Mouse (Mus musculus) right cerebral cortex, adult 18-20 months (tissue): ENCODE data around the gene Dlgap4.

ENCODE experiments used
- DNase-seq: peaks from one replicate; pipeline ENCODE4 v3.0.0; 2022; ENCODE audit warnings: mixed read lengths

The Dlgap4 gene

DNA sequence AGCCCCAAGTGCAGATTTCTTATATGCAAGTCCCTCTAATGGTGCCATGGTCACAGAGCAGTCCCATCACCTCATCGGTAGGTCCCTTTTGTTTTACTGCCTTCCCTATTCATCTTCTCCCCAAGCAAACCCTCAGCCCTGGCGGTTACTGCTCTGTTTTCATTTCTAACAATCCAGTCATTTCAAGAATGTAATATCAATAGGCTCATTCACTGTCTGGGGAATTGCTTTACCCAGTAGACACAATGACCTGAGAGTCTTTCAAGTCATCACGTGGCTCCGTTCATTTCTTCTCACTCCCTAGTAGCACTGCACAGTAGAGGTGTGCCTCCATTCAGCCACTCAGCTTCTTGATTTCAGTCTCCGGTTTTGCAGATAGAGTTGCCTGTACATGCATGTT lies 130.9 kb downstream of the Dlgap4 start:
- DNase-seq = no peak

DNA sequence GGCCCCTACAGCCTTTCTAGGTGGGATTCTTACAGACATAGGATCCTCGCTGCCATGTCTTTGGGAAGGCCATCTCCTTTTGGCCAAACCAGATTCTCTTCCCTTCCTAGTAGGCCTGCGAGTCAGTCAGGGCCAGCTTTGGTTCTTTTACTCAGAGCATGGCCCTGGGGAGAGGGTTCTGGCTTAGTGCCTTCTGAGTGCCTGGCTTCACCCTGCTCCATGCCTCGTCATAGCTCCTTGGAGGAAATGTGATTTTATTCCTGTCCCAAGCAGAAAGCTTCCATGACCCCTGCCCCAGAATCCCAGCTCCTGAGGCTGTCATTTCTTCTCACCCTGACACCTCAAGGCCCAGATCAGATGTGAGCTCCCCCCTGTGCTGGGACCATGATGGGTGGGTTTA lies 133.8 kb downstream of the Dlgap4 start:
- DNase-seq = no peak

DNA sequence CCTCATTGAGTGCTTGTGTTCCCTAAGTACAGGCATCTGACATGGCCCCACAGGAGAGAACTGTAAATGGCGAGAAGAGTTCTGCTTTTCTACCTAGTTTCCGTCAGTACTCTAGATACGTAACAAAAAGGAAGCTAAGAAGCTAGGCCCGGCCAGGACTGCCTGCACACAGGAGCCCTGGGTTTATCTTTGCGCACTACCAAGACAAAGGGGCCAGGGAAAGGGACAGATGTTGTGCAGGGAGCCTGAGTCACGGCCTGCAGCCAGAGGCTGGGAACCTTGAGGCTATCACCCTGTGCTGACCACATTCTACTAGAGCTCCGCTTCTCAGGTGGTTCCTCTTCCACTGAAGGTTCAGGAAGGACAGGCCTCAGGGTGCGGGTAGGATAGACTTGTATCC lies 136.2 kb downstream of the Dlgap4 start:
- DNase-seq = no peak

DNA sequence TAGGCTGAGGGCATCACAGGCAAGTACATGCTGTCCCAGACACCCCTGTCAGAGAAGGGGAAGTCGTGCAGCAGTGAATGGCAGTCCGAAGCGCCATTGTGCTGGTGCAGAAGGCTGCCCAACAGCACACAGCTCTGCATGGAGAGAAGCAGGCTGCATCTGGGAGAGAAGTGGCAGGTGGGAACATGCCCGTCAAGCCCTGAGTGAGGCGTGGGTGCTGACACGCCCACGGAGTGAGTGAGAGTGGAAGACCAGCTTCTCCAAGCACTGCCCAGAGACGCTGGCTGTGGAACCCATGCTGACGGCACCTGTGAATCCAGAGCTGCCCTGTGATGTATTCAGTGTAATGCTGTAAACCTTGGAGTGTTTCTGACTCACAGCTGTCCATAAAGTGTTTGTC lies 143.4 kb downstream of the Dlgap4 start:
- DNase-seq = peak; percentile 77

DNA sequence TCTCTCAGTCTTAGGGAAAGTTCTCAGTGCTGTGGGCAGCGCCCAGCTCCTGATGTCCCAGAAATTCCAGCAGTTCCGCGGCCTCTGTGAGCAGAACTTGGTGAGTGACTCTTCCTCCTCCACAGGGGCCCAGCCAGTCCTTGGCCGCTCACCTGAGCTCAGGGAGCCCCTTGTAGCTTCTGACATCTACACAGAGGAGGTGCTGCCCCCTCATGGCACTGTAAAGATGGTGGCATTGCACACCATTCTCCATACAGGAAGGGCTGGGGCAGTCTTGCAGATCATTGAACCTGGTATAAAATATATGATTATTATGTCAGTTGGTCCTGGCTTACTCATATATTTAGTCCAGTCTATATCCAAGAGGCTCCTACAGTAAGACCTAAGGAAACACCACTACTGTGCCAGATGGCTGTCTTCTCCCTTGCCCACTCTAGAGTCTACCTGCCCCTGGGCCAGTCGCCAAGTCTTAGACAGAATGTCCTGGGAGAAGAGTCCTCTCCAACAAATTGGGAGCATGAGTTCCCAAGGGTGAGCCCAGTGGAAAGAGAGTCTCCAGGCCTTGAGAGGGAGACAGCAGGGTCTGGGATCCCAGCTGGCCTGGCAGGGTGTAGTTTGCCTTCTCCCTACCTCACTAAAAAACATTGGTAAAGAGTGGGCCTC lies 147.5 kb downstream of the Dlgap4 start:
- DNase-seq = no peak

DNA sequence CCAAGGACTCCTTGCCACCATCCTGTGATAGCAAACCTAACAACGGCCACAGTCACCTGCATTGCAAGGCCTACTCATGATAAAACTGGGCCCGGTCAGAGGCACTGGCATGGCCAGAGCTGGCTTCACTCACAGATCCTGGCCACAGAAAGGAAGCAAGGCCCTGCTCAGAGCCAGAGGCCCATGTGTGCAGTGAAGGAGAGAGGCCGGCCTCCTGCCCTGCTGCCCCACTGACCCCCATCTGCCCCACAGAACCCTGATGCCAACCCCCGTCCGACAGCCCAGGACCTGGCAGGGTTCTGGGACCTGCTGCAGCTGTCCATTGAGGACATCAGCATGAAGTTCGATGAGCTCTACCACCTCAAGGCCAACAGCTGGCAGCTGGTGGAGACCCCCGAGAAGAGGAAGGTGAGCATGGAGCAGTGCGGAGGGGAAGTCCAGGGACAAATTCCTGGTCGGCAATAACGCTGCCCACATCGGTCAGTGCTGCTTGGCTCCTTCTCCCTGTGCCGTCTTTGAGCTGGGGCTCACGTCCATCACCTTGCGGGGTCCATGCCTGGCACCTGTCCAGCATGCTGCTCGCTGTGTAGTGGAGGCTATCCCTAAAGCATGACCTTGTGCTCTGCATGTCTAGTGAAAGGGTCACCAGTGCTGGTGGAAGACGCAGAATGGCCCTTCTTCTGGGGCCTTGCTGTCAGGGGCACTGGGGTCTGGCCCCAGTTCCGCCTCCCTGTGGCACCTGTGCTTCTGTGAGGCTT lies 148.2 kb downstream of the Dlgap4 start:
- DNase-seq = no peak

DNA sequence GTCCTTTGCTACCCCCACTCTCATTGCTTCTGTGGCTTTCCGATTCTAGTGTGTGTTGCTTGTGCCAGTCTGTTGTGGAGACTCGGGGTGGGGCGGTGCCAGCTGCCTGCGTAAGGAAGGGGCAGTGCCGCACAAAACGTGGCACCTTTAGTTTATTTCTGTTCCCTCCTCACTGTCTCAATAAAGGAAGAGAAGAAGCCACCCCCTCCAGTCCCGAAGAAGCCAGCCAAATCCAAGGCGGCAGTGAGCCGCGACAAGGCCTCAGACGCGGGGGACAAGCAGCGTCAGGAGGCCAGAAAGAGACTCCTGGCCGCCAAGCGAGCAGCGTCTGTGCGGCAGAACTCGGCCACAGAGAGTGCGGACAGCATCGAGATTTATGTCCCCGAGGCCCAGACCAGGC lies 149.0 kb downstream of the Dlgap4 start:
- DNase-seq = peak; percentile 70

DNA sequence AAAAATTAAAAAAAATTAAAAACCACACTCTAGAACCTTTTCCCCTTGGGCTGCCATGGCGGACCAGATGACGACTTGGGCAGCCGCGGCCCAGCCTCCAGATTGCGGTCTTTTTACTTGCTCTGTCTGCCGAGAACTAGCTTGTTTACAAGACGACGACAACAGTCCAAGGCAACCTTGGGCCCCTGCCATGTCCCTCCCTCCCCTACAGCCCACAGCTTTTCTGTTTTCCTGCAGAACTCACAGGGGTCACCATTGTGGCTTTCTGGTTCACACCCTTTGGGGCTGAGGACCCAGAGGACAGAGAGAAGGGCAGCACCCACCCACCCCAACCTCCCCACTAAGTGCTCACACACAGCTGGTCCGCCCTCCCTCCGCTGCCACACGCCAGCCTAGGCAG lies 149.6 kb downstream of the Dlgap4 start:
- DNase-seq = no peak

DNA sequence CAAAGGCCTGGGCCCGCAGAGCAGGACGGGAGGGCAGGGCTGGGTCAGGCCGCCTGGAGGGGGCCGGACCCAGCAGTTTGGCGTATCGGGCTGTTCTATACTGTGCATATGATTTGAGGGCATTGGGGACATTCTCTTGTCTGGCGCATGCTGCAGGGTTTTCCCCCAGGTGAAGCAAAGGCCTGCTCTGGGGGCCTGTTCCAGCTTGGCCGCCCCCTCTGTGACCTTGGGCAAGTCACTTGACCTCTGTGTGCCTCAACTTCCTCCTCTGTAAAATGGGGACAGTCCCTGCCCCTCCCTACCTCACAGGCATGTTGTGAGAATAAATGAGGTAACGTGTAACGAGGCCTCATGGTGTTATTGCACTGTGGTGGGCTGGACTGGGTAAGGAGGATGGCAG lies 150.5 kb downstream of the Dlgap4 start:
- DNase-seq = no peak

DNA sequence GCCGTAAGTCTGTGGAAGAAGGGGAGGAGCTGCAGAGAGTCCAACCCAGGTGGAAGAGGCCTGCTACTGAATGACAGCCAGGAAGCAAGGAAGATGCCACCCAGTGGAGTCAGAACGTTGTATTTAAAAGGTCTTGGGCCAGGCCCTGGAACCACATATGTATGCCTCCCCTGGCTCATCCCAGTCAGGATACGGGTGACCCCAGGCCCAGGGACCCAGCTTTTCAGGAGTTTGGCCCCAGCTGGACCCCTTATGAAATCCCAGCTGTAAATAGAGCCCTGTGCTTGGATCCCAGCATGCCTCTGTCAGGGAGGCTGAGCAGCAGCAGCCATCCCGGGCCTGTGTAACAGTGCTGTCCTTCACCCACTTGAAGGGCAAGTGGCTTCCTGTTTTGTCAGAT lies 151.2 kb downstream of the Dlgap4 start:
- no peak for DNase-seq

DNA sequence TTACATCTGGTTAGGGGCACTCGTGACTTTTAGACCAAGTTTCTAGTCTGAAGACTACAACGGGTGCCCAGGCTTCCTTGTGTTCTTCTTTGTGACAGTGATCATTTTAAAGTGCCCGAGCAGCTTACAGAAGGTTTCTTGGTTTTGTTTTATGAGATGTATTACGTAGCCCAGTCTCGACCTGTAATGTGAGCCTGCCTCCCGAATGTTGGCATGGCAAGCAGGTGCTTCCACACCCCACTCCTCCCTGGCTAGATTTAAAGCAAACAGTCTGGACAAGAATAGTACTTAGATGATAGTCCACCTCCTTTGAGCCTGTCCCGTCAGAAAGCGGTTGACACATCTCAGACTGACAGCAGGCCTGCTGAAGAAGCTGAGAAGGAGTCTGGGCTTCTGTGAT lies 152.1 kb downstream of the Dlgap4 start:
- DNase-seq = no peak

DNA sequence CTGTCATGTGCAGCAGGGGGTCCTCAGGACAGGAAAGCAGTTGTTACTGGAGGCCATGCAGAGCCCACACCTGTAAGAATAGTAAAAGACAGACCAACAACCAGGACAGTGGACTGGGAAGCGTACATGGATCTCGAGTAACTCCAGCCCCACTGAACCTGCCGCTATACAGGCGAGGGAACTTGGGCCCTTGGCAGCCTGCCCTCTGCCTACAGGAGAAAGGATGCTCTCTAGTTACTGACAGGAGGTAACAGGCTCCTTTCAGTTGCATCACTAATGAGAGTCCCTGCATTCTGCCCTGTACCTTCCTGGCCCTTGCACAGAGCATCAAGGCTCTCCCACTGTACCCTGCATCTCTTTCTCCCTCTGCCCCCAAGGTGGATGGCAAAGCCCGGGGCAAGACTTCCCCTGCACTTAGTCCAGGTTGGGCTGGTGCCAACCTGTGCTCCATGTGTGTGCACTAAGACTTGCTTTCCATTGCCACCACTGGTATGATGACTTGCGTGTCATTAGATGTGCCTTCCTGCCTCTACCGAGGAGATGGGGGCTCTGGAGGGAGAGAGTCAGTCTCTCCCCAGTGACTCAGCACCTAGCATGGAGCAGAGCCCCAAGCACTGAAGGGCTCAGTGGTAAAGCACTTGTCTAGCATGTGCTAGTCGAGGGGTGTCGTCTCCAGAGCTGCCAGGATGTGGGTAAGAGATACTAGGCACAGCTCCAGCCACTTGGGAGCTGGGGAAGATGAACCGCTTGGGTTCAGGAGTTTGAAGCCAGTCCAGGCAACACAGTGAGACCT lies 152.9 kb downstream of the Dlgap4 start:
- no peak for DNase-seq

DNA sequence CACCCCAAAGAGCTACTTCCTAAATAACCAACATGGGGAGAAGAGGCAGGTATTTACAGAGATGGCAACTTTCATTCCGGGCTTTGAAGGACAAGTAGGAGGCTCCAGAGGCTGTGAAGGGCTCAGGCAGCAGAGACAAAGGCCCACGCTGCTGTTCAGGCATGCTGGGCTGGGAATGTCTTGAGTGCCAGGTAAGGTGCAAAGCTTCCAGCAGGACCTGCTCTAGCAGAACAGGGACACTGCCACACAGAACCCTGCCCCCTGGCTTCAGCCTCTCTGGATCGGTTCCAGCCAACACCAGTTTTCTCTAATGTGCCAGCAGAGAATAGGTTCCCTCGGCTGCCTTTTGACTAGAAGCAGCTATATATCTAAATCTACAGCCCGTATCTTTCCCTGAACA lies 153.6 kb downstream of the Dlgap4 start:
- no peak for DNase-seq

DNA sequence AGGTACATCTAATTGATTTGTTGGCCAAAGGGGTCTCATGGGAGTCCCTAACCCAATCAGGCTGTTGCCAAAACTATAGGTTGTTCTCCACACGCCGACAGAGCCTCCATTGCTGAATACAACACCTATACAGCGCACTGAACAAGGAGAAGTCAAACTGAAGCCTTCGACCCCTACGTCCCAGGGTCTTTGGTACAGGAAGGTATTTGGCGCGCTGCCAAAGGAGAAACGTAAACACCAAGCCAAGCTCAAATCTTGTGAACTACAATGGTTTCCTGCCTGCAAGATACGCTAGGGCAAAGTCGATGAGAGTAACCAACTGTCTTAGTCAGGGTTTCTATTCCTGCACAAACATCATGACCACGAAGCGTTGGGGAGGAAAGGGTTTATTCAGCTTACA lies 155.8 kb downstream of the Dlgap4 start:
- DNase-seq = no peak

DNA sequence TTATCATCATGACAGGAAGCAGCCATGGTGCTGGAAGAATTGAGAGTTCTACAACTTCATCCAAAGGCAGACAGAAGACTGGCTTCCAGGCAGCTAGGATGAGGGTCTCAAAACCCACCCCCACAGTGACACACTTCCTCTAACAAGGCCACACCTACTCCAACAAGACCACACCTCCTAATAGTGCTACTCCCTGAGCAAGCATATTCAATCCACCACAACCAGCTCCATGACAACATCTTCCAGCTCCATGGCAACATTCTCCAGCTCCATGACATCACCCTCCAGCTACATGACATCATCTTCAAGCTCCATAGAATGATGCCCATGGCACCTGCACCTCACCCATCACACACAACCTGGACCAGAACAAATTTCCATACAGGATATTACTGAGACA lies 160.0 kb downstream of the Dlgap4 start:
- DNase-seq = no peak

DNA sequence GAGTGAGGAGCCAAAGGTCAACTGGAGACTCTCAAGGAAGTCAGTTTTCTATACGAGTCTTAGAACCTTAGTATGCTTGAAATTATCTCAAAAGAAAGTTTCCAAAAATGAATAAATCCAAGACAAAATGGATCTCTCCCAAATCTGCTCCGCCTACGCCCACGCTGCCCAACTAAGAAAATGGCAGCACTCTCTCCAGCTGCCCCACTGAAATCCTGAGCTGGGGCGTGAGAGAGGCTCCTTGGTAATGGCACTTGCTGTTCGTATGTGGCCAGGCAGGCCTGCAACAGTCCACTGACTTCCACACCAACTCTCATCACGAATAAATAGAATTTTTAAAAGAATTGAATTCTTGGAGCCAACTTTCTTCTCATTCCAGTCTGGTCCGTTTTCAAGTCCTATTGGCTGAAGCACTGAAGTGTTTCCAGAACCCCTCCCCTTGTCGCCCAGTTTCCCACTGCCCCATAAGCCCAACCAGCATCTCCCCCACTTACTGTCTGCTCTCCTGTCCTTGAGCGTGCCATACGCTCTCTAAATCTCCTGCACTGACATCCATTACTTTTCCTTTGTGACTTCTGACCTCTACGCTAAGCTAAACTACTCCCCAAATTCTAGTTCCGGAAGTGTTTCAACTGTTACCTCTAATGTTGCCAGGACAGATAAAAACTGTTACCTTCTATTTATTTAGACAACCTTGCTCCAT lies 160.7 kb downstream of the Dlgap4 start:
- DNase-seq = no peak

DNA sequence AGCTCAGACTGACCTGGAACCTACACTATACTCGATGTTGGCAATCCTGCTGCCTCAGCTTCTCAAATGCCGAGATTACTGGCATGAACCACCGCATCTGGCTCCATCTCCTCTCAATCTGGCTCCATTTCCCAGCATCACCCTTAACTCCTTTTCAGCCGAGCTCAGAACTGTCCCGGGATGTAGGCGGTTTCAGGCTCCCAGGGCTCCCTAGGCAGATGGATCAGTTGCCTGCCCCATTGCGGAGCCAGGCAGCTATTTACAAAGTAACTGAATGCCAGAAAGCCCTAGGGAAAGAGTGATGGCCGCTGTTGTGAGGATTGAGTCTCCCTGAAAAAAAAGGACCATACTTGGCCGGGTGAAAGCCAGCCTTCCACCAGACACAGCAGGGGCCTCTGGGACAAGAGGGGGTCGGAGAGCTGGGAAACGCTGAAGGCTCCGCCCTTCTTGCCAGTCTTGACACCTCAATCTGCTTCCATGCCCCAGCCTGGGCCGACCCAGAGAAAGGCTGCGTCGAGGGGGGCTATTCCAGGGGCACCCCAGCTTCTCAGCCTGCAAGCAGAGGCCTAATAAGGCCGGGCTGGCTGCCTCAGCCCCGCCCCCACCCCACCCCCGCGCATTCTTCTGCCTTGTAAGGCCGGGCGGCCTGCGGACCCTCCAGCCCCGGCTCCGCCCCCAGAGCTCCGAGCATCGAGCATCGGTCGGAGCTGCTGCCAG lies 161.4 kb downstream of the Dlgap4 start, which contains the start of gene Myl9:
TSS of gene Myl9 (plus strand) at position 683 of the 717 bp plus-strand sequence.
- no peak for DNase-seq

DNA sequence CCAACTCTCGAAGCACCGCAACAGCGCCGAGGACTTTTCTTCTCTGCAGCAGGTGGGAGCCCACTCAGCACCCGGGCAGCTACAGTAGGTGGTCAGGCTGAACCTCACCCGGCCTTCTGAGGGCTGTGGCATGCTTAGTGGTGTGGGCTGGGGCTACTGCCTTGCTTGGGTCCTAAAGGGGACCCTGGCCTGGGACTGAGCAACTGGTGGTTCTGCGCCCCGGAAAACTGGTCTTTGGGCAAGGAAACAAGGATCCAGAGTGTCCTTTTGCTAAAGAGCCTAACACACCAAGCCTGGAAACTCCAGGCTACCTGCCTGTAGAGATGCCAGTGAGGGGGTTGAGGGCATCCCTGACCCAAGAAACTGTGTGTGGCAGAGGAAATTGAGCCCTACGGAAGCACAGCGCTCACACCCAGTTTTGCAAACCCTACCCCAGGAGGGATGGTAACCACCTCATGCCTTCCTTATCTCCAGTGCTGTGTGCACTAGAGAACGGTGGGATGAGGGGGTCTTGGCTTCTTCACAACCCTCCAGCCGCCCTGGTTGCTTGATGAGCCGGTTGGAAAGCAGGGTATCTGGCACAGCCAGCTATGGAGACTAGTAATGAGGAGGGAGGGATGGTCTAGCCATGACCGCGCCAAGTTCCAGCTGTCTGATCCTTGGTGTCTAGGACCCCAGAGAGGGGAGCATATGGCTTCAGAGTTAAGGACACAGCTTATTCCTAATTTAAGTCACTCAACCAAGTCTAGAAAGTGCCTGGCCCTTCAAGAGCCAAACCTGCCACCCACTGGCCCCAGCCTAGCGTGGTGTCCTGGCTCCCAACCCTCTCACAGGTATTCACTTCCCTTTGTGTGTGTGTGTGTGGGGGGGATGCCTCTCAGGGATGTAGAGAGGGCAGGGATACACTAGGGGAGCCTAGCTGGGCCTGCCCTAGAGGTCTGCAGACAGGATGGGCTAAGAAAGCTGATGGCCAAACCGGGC lies 162.2 kb downstream of the Dlgap4 start:
- DNase-seq = no peak

DNA sequence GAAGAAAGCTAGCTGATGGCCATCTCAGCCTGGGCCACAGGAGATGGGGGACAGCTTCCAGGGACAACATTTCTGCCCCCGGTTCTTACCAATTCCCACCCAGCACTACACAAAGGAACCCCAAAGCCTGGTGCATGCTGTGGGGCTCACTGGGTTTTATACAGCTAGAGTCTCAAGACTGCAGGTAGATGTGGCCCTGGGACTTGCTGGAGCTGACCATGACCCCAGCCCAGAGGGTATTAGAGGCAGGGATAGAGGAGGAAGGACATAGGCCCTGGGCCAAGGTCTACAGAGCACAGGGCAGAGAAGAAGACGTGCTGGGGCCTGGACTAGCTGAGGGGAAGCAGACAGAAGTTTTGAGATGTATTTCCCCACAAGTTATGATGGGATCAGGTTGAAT lies 163.4 kb downstream of the Dlgap4 start:
- DNase-seq = no peak

DNA sequence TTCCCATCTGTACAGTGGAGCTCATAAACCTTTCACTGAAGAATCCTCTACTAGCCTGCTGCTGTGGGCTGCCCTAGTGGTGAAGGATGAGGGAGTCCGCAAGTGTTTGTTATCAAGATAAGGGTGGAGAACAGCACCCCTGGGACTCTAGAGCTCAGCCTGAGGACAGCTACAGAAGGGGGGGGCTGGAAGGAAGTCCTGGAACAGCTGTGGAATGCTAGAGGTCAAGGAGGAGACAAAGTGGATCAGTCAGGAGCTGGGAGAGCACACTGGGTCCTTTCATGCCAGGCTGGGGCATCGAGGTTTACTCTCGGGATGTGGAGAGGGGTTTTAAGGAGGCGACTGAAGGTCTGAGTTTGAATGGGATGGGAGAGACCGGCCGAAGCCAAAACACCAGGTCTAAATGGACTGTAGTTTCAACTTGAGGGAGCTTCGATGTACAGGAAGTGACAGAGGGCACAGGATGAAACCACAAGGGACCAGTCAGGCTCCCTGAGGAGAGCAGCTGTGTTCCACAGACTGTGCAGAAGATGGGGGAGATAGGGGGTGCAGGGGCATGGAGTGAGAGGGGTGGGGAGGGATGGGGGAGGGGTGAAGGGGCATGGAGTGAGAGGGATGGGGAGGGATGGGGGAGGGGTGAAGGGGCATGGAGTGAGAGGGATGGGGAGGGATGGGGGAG lies 164.0 kb downstream of the Dlgap4 start:
- DNase-seq = no peak

DNA sequence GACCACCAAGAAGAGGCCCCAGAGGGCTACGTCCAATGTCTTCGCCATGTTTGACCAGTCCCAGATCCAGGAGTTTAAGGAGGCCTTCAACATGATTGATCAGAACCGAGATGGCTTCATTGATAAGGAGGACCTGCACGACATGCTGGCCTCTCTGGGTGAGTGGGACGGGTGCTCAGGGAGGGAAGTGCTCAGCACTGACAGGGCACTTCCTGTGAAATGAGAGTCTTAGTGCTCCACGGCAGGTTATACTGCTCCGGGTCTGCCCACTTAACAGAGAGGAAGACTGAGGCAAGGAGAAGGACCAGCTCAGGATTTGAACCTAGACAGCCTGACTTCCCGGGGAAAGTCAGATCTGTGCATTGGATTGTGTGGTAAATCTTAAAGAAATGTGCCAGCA lies 165.1 kb downstream of the Dlgap4 start:
- no peak for DNase-seq
